Mouse (Mus musculus): ENCODE results near the gene Tmem231. TPM values are rescaled to one million over a fixed set of nuclear protein-coding genes. Genes with fewer than 3 reads are reported as not detected.

The Tmem231 gene
- polyA plus RNA-seq, 1 experiment from 2014 or later: 21.1 TPM

DNA sequence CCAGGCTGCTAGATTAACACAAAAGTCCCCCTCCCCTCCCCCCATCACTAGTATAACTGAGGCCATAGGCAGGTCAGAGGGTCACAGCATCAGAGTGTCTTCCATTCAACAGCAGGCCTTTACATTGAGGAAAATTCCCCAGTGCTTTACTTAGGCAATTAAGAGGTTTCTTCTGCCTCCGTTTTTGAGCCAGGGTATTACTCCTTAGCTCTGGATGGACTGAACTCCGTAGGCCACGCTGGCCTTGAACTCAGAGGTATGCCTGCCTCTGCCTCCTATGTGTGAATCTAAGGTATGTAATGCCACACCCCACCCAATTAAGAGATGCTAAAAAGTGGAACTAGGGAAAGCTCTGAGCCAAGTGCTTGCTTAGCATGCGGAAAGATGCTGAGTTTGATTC, 29.9 kb upstream of the Tmem231 start:
- Histone ChIP-seq H3K27ac (no peak overlapping the region), H3K4me2 (no peak overlapping the region), H3K4me3 (no peak overlapping the region), H3K27me3 (no peaks in the 10 kb centered on the region), H3K36me3 (peaks cover 30% of the 10 kb centered on the region), H3K4me1 (peaks cover 10% of the 10 kb centered on the region), H3K9ac (no peak overlapping the region), H3K9me3 (no peaks in the 10 kb centered on the region)
- 83% methylated on average over 4 of the region's 4 CpGs for WGBS
- no peak for ATAC-seq (ENCODE audit: insufficient number of reproducible peaks, insufficient read depth, low FRiP score, low TSS enrichment, low read depth)

DNA sequence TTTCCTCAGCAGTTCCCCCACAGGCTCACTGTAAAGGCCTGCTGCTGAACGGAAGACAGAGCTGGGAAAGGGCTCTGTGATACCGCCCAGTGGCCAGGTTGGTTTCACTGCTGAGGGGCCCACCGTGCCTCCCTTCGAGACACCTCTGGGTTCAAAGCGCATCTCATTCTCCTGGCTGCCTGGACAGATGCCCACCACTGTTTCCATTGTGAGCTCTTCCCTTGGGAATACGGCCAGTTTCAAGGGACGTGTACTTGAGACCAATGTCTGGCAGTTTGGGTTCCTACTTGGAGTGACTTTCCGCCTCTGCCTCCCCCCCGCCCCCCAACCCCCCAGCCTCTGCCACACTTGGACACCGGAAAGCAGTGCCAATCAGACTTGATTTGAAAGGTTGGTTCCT, 29.4 kb upstream of the Tmem231 start:
- no peak for ATAC-seq (ENCODE audit: insufficient number of reproducible peaks, insufficient read depth, low FRiP score, low TSS enrichment, low read depth)
- no peaks in the 10 kb centered on the region for H3K27me3 ChIP-seq
- peaks cover 29% of the 10 kb centered on the region for H3K36me3 ChIP-seq
- H3K27ac ChIP-seq: no peak overlapping the region
- no peak overlapping the region for H3K9ac ChIP-seq
- H3K4me3 ChIP-seq: no peak overlapping the region
- WGBS: 76% methylated on average over 10 of the region's 10 CpGs
- no peak overlapping the region for H3K4me2 ChIP-seq
- peaks cover 10% of the 10 kb centered on the region for H3K4me1 ChIP-seq
- no peaks in the 10 kb centered on the region for H3K9me3 ChIP-seq

DNA sequence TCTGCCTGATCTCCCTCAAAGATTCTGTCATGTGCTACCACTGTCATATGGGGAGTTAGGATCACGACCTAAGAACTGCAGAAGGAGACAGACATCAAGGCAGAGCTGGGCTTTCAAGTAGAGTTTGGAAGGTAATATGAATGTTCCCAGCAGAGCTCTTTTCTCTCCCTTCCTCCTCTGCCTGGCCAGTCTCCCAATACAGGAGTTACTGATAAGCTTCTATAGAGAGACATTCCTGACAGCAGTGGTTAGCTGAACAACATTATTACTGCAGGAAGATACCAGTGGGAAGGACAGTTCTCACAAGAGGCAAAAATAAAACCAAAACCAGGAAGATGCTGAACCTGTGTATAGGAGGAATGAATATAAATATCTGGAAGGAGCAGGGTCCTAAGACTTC, 28.9 kb upstream of the Tmem231 start:
- H3K36me3 ChIP-seq: peaks cover 24% of the 10 kb centered on the region
- peaks cover 10% of the 10 kb centered on the region for H3K4me1 ChIP-seq
- no peaks in the 10 kb centered on the region for H3K27me3 ChIP-seq
- no peaks in the 10 kb centered on the region for H3K9me3 ChIP-seq
- H3K27ac ChIP-seq: no peak overlapping the region
- ATAC-seq (ENCODE audit: insufficient number of reproducible peaks, insufficient read depth, low FRiP score, low TSS enrichment, low read depth): no peak
- no peak overlapping the region for H3K9ac ChIP-seq
- no peak overlapping the region for H3K4me2 ChIP-seq
- no peak overlapping the region for H3K4me3 ChIP-seq
- 68% methylated on average over 1 of the region's 1 CpGs for WGBS

DNA sequence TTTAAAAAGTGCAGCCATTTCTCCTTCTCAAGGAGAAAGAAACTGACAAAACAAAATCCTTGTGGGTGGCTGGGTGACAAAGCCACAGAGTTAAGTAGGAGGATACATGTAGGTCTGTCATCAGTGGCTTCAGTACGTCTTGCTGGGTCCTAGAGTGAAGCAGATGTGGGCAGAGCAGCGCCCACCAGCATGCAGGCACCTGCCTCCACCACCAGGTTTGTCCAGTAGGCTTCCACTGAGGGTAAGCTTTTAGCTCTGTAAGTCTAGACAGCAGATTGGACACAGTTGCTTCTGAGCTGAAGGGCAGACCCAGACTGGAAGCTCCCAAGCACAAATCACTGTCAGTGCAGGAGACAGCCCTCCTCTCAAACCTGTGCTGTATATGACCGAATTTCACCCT, 27.6 kb upstream of the Tmem231 start:
- no peak overlapping the region for H3K4me3 ChIP-seq
- H3K4me2 ChIP-seq: no peak overlapping the region
- peaks cover 10% of the 10 kb centered on the region for H3K4me1 ChIP-seq
- H3K36me3 ChIP-seq: peaks cover 28% of the 10 kb centered on the region
- 73% methylated on average over 3 of the region's 3 CpGs for WGBS
- H3K27me3 ChIP-seq: no peaks in the 10 kb centered on the region
- no peak overlapping the region for H3K27ac ChIP-seq
- H3K9ac ChIP-seq: no peak overlapping the region
- no peak for ATAC-seq (ENCODE audit: insufficient number of reproducible peaks, insufficient read depth, low FRiP score, low TSS enrichment, low read depth)
- H3K9me3 ChIP-seq: no peaks in the 10 kb centered on the region

DNA sequence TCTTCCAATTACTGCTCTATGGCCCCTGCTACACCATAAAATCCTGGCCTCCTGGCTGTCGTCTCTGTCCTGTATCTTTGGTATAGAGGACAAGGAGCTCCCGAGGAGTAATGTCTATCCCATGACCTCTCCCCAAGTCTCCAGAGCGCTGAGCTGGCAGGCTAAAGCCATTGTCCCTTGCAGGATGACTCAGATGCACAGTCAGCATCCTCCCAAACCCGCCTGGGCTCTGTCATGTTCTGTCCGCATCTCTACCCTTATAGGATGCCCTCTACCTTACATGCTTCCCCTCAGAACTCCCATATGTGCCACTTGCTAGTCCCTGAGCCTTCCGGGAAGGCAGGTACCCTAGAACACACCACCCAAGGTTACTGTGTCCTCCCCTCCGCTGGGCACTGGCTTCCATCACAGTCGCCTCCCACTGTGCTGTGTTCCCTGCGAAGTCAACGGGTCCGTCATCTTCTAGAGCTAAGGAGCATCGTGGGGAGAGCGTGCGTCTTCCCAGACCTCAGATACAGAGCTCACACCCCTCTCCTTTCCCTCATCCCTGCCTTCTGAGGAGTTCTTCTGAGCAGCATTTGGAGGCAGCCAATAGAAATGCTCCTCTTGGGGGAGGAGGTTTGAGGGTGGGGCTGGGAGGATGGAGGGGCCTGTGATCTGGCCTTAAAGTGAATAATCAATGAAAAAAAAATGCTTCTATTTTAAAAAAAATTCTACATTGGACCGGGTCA, 27.1 kb upstream of the Tmem231 start:
- Histone ChIP-seq H3K4me3 (no peak overlapping the region), H3K4me1 (peaks cover 10% of the 10 kb centered on the region), H3K9me3 (no peaks in the 10 kb centered on the region), H3K9ac (no peak overlapping the region), H3K27ac (no peak overlapping the region), H3K27me3 (no peaks in the 10 kb centered on the region), H3K4me2 (no peak overlapping the region), H3K36me3 (peaks cover 33% of the 10 kb centered on the region)
- WGBS: 76% methylated on average over 15 of the region's 15 CpGs
- no peak for ATAC-seq (ENCODE audit: insufficient number of reproducible peaks, insufficient read depth, low FRiP score, low TSS enrichment, low read depth)

DNA sequence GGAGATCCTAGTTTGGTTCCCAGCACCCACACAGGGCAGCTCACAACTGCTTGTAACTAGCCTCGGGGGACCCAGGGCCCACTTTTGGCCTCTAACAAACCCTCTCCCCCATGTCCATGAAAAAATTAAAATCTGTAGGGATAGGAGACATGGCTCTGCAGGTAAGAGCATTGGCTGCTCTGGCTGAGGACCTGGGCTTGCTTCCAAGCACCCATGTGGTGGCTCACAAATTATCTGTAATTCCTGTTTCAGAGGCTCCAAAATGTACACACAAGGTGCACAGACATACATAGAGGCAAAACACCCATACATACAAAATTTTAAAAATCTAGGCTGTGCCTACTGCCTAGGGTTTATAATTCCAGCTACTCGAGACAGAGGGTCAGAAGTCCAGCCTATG, 23.6 kb upstream of the Tmem231 start:
- no peak overlapping the region for H3K4me3 ChIP-seq
- peaks cover 62% of the 10 kb centered on the region for H3K36me3 ChIP-seq
- no peak overlapping the region for H3K27ac ChIP-seq
- peaks cover 8% of the 10 kb centered on the region for H3K4me1 ChIP-seq
- no peak for ATAC-seq (ENCODE audit: insufficient number of reproducible peaks, insufficient read depth, low FRiP score, low TSS enrichment, low read depth)
- H3K9me3 ChIP-seq: no peaks in the 10 kb centered on the region
- H3K4me2 ChIP-seq: no peak overlapping the region
- no peaks in the 10 kb centered on the region for H3K27me3 ChIP-seq
- H3K9ac ChIP-seq: no peak overlapping the region
- 88% methylated on average over 2 of the region's 2 CpGs for WGBS

DNA sequence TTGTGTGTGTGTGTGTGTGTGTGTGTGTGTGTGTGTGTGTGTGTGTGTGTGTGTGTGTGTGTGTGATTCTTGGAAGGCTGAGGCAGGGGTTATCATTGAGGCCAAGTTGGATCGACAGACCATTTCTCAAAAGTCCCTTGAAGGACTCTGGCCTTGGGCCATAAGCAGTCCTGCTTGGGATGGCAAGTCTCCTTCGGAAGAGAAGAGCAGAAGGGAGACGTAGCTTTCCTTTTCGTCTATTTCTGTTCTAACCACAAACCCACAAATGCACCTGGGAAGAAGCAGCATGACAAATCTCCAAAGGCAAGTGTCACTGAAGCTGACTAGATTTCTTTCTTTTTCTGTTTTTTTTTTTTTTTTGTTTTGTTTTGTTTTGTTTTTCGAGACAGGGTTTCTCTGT, 22.2 kb upstream of the Tmem231 start:
- H3K4me2 ChIP-seq: no peak overlapping the region
- no peaks in the 10 kb centered on the region for H3K27me3 ChIP-seq
- H3K4me3 ChIP-seq: no peak overlapping the region
- H3K9me3 ChIP-seq: no peaks in the 10 kb centered on the region
- H3K27ac ChIP-seq: no peak overlapping the region
- peaks cover 70% of the 10 kb centered on the region for H3K36me3 ChIP-seq
- no peak for ATAC-seq (ENCODE audit: insufficient number of reproducible peaks, insufficient read depth, low FRiP score, low TSS enrichment, low read depth)
- no peak overlapping the region for H3K9ac ChIP-seq
- H3K4me1 ChIP-seq: peaks cover 8% of the 10 kb centered on the region
- 85% methylated on average over 5 of the region's 5 CpGs for WGBS

DNA sequence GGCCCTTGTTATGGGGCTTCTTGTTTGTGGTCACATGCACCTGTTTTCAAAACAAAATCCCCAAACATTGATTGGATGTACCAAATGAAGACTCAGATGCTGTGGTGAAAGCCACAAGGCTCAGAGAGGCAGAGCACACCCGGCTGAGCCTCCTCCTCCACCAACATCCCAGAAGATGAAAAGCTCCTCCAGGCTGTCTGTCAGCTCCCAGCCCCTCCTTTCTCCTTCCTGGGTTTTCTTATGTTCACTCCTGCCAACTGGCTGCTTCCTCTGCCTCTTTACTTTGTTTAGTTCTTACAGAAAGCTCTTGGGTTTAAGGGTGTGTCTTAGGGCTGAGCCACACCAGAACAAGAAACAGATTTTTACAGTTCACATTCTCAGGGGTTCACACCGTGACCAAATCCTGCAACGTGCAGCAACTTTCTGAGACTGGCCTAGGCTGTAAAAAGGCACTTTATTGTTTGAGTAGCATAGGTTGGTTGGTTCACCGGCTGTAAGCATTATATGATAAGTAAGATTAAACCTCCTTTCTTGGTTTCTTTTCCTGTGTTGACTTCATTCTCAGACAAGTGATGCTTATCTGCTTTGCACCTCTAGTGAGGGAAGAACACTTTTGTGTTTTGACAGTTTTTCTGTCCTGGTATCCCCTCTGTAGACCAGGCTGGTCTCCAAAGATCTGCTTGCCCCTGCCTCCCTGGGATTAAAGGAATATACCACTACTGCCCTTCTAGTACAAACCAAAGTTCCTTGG, 21.3 kb upstream of the Tmem231 start:
- peaks cover 71% of the 10 kb centered on the region for H3K36me3 ChIP-seq
- ATAC-seq (ENCODE audit: insufficient number of reproducible peaks, insufficient read depth, low FRiP score, low TSS enrichment, low read depth): no peak
- 52% methylated on average over 4 of the region's 4 CpGs for WGBS

DNA sequence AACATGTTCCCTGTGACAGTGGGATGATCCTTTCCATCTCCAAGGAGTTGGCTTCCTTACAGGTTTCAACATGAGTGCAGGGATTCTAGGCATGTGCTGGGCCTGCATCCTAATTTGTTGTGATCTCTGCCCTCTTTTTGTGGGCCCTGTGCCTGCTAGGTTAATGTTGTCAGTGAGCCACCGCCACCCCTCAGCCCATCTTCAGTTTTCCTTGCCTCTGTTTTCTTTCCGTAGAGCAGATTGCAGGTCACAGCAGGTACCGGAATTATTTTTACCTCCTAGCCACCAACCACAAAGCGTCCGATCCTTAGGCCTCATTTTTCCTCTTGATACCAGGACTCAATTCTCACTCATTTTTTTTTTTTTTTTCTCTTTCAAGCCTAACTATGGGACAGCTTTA, 18.3 kb upstream of the Tmem231 start:
- 90% methylated on average over 5 of the region's 5 CpGs for WGBS
- Histone ChIP-seq H3K27ac (no peak overlapping the region), H3K4me1 (peaks cover 6% of the 10 kb centered on the region), H3K9ac (no peak overlapping the region), H3K9me3 (no peaks in the 10 kb centered on the region), H3K4me2 (no peak overlapping the region), H3K36me3 (peaks cover 72% of the 10 kb centered on the region), H3K4me3 (no peak overlapping the region), H3K27me3 (no peaks in the 10 kb centered on the region)
- ATAC-seq (ENCODE audit: insufficient number of reproducible peaks, insufficient read depth, low FRiP score, low TSS enrichment, low read depth): no peak

More for the DNA sequence above, 21.3 kb upstream of the Tmem231 start:
- Histone ChIP-seq H3K4me2 (no peak overlapping the region), H3K9me3 (no peaks in the 10 kb centered on the region), H3K9ac (no peak overlapping the region), H3K27me3 (no peaks in the 10 kb centered on the region), H3K4me3 (no peak overlapping the region), H3K4me1 (peaks cover 6% of the 10 kb centered on the region), H3K27ac (no peak overlapping the region)

DNA sequence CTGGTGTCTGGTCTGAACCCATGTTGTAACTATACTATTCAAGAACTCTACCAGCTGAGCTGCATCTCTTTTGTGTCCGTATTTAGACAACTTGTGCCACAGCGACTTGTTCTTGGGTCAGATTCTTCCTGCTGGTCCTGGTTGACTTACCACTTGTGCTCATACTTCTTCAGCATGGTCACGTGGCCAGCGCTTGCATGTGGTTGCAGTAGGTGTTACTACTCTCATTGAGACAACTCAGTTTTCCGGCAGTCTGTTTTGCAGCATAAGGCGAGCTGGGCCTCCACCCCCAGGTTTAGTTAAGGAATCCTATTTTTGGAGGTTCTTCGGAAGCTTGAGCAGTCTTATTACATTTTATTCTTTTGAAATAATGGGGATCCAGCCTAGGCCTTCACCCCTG, 17.6 kb upstream of the Tmem231 start:
- Histone ChIP-seq H3K9ac (no peak overlapping the region), H3K27me3 (no peaks in the 10 kb centered on the region), H3K4me1 (peaks cover 6% of the 10 kb centered on the region), H3K36me3 (peaks cover 72% of the 10 kb centered on the region), H3K4me2 (no peak overlapping the region), H3K9me3 (no peaks in the 10 kb centered on the region), H3K27ac (no peak overlapping the region), H3K4me3 (no peak overlapping the region)
- 95% methylated on average over 7 of the region's 7 CpGs for WGBS
- ATAC-seq (ENCODE audit: insufficient number of reproducible peaks, insufficient read depth, low FRiP score, low TSS enrichment, low read depth): no peak

DNA sequence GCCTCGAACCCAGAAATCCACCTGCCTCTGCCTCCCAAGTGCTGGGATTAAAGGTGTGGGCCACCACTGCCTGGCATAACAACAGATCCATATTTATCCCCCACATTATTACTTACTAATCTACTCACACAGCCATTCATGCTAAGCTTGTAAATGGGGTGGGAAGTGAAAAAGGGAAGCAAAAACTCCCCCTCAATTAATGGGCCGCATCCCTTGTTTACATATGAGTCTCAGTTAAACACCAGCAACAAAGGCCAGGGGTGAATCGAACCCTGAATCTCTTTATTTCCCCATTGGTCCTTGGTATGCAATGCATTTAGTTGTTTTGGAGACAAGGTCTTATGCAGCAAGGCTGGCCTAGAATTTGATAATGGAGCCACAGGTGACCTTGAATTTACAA, 17.2 kb upstream of the Tmem231 start:
- Histone ChIP-seq H3K27me3 (no peaks in the 10 kb centered on the region), H3K4me3 (no peak overlapping the region), H3K4me1 (peaks cover 6% of the 10 kb centered on the region), H3K9ac (no peak overlapping the region), H3K4me2 (no peak overlapping the region), H3K27ac (no peak overlapping the region), H3K9me3 (no peaks in the 10 kb centered on the region), H3K36me3 (peaks cover 72% of the 10 kb centered on the region)
- no peak for ATAC-seq (ENCODE audit: insufficient number of reproducible peaks, insufficient read depth, low FRiP score, low TSS enrichment, low read depth)
- WGBS: 88% methylated on average over 3 of the region's 3 CpGs

DNA sequence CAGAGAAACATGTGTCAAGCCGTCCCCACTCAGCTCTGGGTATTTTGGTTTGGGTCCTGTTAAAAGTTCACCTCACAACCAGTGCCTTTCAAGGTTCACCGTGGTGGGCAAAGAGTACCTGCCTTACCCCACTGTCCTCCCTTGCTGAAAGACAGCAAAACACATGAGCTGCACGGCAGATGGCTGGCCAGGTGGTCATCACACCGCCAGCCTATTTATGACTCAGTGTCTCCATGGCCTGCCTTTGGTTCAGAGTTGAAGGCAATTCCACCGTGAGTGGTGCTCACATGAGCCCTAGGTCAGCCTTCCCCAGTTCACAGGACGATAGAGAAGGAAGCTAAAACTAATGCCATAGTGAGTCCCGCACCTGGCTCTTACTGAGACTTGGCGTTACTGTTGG, 14.3 kb upstream of the Tmem231 start:
- Histone ChIP-seq H3K27me3 (no peaks in the 10 kb centered on the region), H3K4me2 (no peak overlapping the region), H3K36me3 (peaks cover 73% of the 10 kb centered on the region), H3K9ac (no peak overlapping the region), H3K27ac (no peak overlapping the region), H3K4me1 (no peaks in the 10 kb centered on the region), H3K4me3 (no peak overlapping the region), H3K9me3 (no peaks in the 10 kb centered on the region)
- ATAC-seq (ENCODE audit: insufficient number of reproducible peaks, insufficient read depth, low FRiP score, low TSS enrichment, low read depth): no peak
- WGBS: 95% methylated on average over 8 of the region's 8 CpGs

All from embryonic facial prominence, embryonic 13.5 days (tissue).